Mouse (Mus musculus): ENCODE measurements at regions not wholly inside any gene's neighbourhood (a gene's known extent, or its start where the extent isn't known, plus 50 kb on each side); places are given as distances from the start of the nearest gene placed in this dataset.

DNA sequence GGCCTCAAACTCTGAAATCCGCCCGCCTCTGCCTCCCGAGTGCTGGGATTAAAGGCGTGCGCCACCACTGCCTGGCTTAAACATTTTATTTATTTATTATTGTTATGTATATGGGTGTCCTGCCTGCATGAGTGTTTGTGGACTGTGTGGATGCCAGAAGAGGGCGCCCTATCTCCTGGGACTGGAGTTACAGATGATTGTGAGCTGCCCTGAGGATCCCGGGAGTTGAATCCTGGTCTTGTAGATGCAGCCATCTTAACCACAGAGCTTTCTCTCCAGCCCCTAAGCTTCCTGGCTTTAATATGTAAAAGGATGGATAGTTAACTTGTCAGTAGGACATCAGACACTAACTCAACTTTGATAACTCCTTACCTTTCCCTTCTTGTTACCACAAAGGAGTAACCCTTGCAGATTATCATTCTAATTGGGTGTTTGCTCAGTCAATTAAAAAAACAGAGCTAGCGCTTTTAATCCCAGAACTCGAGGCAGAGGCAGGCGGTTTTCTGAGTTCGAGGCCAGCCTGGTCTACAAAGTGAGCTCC is 52.0 kb upstream of the Scrg1 start:
- Histone ChIP-seq H3K27me3 (replicated peaks; ENCODE audit: control insufficient read depth, insufficient read depth, low read length) (peaks cover 6% of the 10 kb centered on the region; the same call in 1 of the 2 replicates), H3K9ac (ENCODE audit: low read depth, low read length) (no peak overlapping the region), H3K27ac (replicated peaks; ENCODE audit: low read depth, low read length) (no peak overlapping the region), H3K4me1 (ENCODE audit: control insufficient read depth, insufficient read depth, low read length) (no peaks in the 10 kb centered on the region), H3K9me3 (ENCODE audit: control insufficient read depth, low read length) (no peaks in the 10 kb centered on the region), H3K4me3 (ENCODE audit: low read depth, low read length) (no peak overlapping the region), H3K4me2 (ENCODE audit: low read depth, low read length) (no peak overlapping the region), H3K36me3 (ENCODE audit: control insufficient read depth, insufficient read depth, low read length) (no peaks in the 10 kb centered on the region)
- no peak for ATAC-seq (ENCODE audit: low read depth)
- DNase-seq (ENCODE audit: low spot score): no peak
- 82% methylated on average over 11 of the region's 11 CpGs for WGBS

DNA sequence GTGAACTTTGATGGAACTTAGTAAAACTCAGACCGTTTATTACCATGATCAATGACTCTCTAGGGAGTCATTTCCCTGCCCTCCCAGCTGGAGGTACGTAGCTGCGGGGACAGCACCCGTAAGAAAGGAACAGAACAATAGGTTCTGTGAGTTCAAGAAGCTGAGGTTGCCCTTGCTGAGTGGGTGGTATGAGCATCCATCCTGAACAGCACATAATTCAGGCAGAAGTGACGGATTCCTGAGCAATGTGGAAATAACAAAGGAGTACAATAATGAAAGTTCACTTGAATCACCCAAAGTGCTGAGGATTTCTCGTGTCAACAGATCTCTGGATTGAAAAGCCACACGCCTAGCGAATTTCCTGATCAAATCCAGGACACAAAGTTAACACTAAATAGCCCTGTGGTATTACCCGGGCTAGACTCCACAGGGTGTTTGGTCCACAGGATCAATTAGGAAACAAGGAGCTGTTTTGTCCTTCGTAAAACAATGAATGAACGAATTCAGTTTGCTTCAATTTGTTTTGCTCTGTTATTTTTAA is 50.4 kb upstream of the Scrg1 start:
- H3K4me1 ChIP-seq (ENCODE audit: control insufficient read depth, insufficient read depth, low read length): no peaks in the 10 kb centered on the region
- 38% methylated on average over 11 of the region's 11 CpGs for WGBS
- H3K4me3 ChIP-seq (ENCODE audit: low read depth, low read length): no peak overlapping the region
- no peak for DNase-seq (ENCODE audit: low spot score)
- H3K9me3 ChIP-seq (ENCODE audit: control insufficient read depth, low read length): no peaks in the 10 kb centered on the region
- no peak overlapping the region for H3K9ac ChIP-seq (ENCODE audit: low read depth, low read length)
- no peaks in the 10 kb centered on the region for H3K36me3 ChIP-seq (ENCODE audit: control insufficient read depth, insufficient read depth, low read length)
- ATAC-seq (ENCODE audit: low read depth): no peak
- peaks cover 17% of the 10 kb centered on the region; the same call in 1 of the 2 replicates for H3K27me3 ChIP-seq (replicated peaks; ENCODE audit: control insufficient read depth, insufficient read depth, low read length)
- H3K4me2 ChIP-seq (ENCODE audit: low read depth, low read length): no peak overlapping the region
- H3K27ac ChIP-seq (replicated peaks; ENCODE audit: low read depth, low read length): no peak overlapping the region
